Mouse (Mus musculus) hematopoietic stem cell, adult 5-6 weeks (primary cell): ENCODE results near the gene Wdr61. TPM values are rescaled to one million over a fixed set of nuclear protein-coding genes. Genes with fewer than 3 reads are reported as not detected.

Source experiments
- ATAC-seq, 2 experiments: fragments of 125-278 bp in 1 of 2; replicated peaks in 1 of 2; 2 replicates each; pipeline ENCODE4 v1.8.0; 2016 to 2017; ENCODE audit warnings: inconsistent platforms in 2 of 2, mild to moderate bottlenecking in 2 of 2, moderate number of reproducible peaks in 2 of 2, low read depth in 1 of 2, moderate TSS enrichment in 1 of 2; ENCODE audit not compliant: low FRiP score in 2 of 2, poor library complexity in 2 of 2, severe bottlenecking in 2 of 2, insufficient read depth in 1 of 2, low TSS enrichment in 1 of 2
- total RNA-seq: library from RNA; stranded (forward); fragments of 172-1452, 232-1000 nt; gene quantifications from 2 replicates; pipeline ENCODE4 v1.2.3, GENCODE M21; 2017

The Wdr61 gene
- total RNA-seq, 1 experiment from 2014 or later: 68.3 TPM

DNA sequence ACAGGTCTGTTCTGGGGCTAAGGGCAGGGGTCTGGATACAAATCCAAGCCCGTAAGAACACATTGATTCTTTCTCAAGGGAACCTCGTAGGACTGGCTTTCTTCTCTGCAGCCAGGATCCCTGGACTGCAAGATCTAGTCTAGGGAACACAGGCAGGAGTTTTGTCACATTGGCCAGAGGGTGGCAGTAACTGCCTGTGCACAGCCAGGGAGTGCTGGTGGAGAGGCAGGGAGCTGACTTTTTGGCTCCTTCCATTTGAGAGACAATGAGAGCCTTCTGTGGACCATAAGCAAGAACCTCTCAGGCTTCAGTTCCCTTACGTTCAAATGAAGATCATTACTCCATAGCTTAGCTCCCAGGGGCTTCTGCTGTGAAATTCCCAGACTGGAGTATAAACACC lies 4.1 kb upstream of the Wdr61 start:
- ATAC-seq: no peak

DNA sequence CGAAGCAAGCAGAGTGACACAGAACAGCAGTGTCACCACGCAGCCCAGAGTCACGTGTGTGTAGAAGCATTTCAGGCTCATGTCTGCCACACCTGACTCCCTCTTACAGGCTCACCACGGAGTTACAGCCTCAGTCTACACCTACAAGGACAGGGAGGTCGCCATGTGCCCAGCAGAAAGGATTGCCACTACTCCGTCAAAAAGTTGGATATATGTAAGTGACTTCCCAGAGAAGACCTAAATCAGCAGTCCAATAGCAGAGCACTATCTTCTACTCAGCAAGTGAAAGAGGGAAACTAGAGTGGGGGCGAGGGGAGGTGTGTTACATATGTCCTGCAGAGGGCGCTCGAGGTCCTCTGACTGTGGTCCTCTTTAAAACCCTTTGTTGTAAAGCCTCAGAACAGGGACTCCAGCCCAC lies 2.0 kb upstream of the Wdr61 start:
- ATAC-seq: peak; percentile 55 to 63

DNA sequence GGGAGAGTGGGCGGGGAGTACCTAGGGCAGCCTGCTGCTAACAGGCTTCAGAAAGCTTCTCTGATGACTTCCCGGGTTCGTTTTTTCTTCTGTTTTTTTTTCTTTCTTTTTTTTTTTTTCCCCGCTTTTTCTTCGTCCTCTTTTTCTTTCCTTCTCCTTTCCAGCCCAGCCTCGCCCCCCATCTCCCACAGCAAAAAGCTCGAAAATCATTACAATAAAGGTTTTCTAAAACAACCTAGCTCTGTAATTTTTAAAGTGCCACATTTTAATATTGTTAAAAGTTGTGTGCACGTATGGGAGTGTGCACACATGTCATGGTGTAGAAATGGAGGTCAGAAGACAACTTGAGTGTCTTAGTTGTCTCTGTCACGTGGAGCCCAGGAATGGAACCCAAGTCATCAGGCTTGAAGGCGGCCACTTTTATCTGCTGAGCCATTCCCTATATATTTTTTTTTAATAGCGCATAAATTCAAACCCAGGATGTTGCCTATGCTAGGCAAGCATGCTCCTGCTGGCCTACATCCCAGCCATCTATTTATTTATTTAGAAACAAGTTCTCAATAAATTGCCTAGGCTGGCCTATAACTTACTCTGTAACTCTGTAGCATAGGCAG lies 427 bp upstream of the Wdr61 start:
- ATAC-seq: no peak

DNA sequence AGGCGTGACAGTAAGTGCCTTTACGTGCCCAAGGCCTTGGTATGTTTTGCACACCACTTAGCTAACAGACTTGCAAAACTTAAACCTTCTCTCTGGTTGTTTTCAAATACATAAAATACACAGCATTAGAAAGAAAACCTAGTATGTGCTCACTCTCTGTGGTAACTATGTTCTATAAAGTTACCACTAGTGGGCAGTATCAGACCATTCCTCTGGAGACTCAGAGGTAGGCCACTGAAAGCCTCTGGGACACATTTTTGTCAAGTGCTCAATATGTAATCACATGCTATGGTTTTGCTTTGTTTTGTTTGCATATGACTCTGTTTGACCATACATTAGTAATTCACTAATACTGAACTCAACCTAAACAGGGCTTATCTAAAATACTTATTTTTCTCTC lies 2.2 kb downstream of the Wdr61 start:
- ATAC-seq: no peak

DNA sequence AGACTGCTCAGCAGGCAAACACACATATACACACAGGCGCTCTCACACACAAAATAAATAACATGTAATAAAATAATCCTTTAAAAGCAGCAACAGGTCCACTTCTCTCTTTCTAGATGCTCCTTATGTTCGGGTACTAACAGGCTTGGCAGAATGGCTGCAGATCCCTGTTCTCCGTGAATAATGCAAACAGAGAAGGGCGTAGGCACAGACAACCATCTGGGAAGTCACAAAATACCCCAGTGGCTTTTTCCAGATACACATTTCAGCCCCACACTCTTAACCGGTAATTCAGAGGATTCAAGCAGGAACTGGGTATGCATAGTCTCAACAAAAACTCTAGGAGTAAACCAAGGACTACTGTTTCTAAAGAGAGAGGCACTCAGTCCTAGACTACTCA lies 8.0 kb downstream of the Wdr61 start:
- no peak for ATAC-seq

DNA sequence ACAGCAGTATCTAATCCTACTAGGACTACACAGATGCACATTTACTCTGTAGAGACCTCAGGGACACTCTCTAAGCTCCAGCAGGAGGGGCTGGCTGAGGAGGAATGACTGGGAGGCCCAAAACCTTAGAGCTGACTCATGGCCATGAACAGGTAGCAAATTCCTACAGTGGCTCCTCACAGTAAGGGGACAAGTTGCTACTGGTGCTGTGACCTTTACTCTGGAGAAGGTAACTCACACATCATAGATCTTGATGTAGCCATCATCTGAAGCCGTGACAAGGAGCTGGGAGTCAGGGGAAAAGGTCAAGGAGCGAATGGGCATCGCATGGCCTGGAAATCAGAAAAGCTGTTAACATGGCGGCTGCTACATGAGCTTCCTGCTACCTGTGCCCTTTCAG lies 11.7 kb downstream of the Wdr61 start:
- ATAC-seq: no peak

DNA sequence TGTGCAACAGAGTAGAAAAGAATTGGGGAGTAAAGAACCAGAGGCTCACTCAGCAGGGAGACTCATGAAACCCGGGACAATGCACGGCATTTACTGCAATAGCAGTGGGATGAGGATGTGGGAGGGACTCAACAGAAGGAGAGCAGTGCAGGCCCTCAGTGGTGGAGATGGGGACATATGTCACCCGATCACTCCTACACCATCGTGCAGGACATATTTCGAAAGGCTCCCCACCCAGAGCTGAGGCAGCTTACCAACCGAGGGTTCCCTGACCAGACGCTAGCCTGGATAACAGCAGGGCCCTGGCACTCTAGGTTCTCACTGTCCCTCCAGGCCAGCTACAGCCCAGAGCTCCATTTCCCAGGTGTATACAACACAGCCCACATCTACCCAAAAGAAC lies 12.2 kb downstream of the Wdr61 start:
- ATAC-seq: no peak

DNA sequence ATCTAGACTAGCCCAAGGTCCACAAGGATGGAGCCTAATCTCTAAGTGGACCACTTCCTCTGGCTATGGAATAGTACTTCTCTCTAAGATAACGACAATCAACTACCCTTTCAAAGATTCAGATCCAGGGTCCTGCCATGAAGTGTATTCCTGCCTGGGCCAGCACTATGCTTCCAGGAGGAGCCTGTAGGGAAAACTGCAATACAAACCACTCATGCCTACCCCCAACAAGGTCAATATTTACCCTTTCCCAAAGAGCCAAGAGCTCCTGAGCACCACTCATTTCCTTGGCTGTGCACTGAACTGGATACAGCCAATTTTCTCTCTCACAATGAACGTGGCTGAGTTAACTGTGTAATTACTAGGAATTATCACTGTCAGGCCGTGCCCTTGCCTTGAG lies 16.8 kb downstream of the Wdr61 start:
- no peak for ATAC-seq

DNA sequence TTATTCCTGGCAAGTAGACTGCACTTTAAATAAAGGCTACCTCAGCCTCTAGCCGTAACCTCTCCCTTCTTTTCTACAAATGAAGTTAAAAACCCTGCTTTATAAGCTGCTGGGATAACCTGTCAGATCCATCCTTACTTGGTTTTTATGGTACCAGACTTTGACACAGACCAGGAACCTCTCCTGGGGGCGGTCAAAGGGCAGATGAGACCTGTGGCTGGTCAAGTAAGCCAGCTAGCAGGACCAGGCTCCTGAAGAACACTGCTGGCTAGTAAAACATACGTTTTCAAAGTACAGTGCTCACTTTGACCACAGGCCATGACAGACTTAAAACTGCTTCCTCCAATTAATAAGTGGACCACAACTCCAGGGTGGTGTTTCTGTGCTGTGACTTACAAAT lies 18.5 kb downstream of the Wdr61 start:
- no peak for ATAC-seq

DNA sequence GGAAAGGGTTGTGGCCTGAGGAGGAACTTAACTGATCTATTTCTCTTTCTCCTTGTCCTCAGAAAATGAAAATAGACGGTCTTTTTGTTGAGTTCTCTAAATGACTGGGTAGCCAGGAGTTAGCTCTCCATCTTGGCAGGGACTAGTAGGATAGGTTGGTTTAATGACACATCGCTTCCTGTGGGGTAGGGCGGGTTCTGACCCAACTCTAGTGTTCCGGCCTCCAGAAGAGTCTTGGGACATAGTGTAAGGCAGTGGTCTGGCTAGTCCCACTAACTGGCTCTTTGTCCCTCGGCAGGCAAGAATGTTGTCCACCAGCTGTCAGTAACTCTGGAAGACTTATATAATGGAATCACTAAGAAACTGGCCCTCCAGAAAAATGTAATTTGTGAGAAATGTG lies 26.2 kb downstream of the Wdr61 start:
- ATAC-seq: no peak

DNA sequence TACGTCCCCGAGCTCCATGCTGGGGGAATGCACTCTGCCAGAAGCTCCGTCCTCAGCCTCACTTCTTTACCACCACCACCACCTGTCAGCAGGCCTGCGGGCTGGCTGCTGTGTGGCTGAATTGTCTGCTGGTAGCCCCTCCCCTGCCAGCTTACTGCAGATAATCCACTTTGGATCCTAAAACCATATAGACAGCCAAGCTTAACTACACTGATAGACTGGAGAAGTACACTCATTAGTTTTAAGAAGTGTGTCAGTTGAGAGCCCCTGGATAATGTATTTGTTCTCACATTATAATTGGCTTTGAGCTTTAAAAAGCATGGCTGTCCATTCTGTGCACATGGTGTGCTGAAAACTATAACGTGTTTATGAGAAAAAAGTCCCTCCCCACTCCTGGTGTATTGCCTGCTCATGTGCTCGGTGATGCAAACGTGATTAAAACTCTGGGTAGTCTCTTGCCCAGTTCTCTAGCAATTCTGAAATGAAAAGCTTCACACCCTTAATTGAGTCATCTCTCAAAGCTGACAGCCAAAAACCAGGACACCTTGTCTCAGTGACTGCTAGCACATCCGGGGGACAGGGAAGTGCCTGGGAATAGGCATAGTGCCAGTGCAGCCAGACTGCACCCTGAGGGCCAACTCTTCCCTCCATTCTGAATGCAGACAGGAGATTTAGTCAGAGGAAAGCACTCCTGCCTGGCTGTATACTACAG lies 26.9 kb downstream of the Wdr61 start:
- no peak for ATAC-seq

DNA sequence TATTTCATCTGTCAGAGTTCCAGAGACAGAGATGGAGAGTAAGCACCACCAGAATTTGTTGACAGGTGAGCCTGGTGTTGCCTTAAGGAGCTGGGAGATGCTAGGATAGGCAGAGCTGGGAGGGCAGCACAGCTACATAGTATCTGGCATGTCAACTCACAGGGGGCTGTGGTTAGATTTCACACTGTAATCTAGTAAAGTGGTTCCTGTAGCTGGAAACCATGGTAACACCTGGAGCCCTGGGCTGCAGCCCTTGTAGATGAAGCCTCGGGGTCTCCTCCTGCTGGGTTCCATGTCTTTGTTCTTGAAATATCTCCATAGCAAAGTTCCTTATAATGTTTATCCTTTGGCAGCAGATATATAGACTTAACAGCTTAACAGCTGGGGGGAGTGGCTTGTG lies 28.8 kb downstream of the Wdr61 start:
- ATAC-seq: no peak

DNA sequence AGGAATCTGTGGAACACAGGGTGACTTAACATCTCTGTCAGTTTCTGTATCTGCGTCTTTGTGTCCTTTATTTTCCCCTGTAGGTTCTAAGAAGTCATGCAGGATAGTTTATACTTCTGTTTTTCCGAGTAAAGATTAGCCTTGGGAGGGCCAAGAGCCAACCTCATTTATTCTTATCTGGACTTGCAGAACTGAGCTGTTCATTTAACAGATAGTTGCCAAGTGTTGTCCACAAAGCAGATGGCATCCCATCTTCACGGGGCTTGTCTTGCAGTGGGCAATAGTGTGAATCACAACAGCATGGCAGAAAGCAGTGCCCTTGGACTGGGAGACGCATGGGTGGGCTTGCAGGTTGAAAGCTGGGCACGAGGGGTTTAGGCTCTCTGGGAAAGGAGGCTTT lies 30.0 kb downstream of the Wdr61 start:
- ATAC-seq: no peak; a peak in 1 of 4 replicates

DNA sequence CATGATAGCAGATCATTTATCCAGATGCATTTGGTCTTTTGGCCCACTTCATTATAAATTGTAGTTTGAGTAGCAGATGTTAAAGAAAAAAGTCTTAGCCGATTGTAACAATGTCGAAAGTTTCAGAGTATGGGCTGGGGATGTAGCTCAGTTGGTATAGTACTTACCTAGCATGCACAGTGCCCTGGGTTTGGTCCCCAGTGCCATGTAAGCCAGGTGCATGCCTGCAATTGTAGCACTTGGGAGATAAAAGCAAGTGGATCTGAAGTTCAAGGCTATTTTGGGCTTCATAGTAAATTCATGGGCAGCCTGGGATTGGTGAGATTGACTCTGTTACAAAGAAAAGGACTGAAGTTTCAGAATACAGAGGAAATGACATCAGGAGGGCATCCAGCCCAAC lies 31.7 kb downstream of the Wdr61 start:
- ATAC-seq: no peak

DNA sequence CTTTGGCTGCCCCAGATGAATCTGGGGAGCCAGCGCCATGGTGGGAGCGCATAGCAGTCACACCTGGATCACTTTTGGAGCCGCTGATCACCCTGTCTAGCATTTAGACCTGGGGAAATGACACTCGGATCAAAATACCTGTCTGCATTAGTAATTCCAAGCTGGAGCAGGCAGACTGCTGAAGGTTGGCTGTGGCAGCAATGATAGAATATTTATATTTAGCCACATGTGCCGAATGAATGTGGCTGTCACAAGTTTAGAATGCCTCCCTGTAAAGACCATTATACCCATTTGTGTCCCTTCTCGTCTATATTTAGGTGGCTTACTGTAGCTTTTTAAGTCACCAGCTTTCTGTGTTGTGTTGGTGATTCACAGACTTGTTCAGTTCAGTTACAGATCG lies 33.6 kb downstream of the Wdr61 start:
- no peak for ATAC-seq

DNA sequence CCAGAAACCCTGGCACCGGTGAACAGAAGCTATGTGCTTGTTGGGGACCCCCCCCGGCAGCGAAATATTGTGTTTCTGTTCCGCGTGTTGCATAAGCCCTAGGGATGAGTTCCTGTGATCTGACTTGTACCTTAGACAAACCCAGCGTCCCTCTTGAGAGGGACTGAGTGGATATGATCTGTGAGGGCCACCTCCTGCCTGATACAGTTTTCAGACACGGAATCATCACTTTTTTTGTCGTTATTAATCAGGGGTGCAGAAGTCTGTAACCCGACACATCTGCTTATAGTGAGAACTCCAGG lies 34.2 kb downstream of the Wdr61 start:
- no peak for ATAC-seq

DNA sequence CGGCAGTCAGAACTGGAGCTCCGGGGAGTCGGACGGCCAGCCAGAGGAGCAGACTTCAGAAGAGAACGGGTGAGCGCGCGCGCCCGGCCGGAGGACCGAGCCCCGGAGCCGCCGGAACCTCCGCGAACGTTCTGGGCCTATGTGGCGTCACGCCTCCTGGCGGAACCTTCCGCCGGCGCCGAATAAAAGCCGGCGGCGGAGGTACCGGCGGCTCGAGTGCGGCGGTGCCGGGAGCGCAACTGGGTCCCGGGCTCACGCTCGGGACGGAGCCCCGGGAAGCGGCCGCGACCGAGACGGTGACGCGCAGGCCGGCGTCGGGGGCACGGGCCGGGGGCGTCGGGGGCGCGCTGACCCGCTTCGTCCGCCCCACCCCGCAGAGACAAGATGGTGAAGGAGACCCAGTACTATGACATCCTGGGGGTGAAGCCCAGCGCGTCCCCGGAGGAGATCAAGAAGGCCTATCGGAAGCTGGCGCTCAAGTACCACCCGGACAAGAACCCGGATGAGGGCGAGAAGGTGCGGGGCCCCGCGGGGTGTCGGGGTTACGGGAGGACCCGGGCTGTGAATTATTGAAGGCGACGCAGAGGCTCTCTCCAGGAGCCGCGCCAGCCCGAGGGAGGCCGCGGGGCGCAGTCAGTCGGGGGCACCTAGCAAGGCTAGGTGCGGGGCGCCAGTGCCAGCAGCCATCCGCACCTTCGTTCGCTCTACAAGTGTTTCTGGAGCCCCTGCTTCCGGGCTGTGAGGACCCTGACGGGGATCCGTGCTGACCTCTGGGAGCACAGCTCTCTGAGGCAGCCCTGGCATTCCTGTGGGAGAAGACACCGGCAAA lies 34.8 kb downstream of the Wdr61 start:
- ATAC-seq: peak; percentile 51 to 62

DNA sequence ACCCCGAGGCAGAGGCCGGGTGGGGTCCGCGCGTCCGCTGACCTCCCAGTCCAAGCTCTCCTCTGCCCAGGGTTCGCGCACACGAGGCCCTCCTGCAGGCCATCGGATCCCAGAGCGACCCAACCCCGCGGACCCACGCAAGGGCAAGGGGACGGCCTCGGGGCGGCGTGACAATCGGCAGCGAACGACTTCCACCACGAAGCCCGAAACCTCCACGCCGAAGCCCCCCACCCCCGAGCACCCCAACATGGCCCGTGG lies 35.3 kb downstream of the Wdr61 start:
- ATAC-seq: peak; percentile 16 to 23; a peak in 1 of 4 replicates
